In genomic region chr9:114369389-114369788, GRCm38 (mm10) we compare ENCODE assay signal across 19 mouse cellular contexts. TPM values are rescaled to one million over a fixed set of nuclear protein-coding genes. Genes with fewer than 3 reads are reported as not detected.
DNase-seq lines count a peak whose midpoint lies in the region; ATAC-seq and TF ChIP-seq lines count a peak whose summit lies in the region.
"Not testable (repeated sequence)": the region's sequence is repeated elsewhere in the genome, so short reads cannot be mapped to it uniquely, and the experiment has no call there.
"Had no signal": no experiment of that assay in that cellular context is flagged by ENCODE, and none has a peak within 500 bp of the region (broad histone marks: within the 10 kb centered on the region; RNA-seq: fewer than 3 reads in every experiment).

No protein-coding gene starts in this region.

- not testable (repeated sequence) for TF ChIP-seq EP300 in stomach, postnatal 0 days (optimal IDR thresholded peaks at IDR 0.05)

- peak overlapping the region; percentile 83; the same call in 1 of the 2 replicates for H3K4me2 ChIP-seq in hindbrain, postnatal 0 days (ENCODE audit: low read depth, low read length)
- not testable (repeated sequence) for H3K4me2 ChIP-seq in stomach, postnatal 0 days (replicated peaks; ENCODE audit: low read depth)

- peak; percentile 46; the same call in 1 of the 2 replicates for ATAC-seq in erythroid progenitor cell, adult 5-6 weeks (replicated peaks; ENCODE audit: low FRiP score, poor library complexity, severe bottlenecking)
- peak; percentile 46; the same call in 1 of the 2 replicates for ATAC-seq in hindbrain, postnatal 0 days
- ATAC-seq in megakaryocyte, adult 5-6 weeks (ENCODE audit: poor library complexity, severe bottlenecking) = peak; percentile 53
- not testable (repeated sequence) for ATAC-seq in stomach, postnatal 0 days (ENCODE audit: low FRiP score, low TSS enrichment)

- H3K9me3 ChIP-seq in hindbrain, postnatal 0 days (ENCODE audit: low read length); stomach, postnatal 0 days (ENCODE audit: control insufficient read depth, low read length): not testable (repeated sequence)

- not testable (repeated sequence) for H3K36me3 ChIP-seq in hindbrain, postnatal 0 days (ENCODE audit: insufficient read depth, low read length); stomach, postnatal 0 days (ENCODE audit: control insufficient read depth, insufficient read depth, low read length)

- not testable (repeated sequence) for H3K9ac ChIP-seq in hindbrain, postnatal 0 days (replicated peaks; ENCODE audit: low read length); stomach, postnatal 0 days (ENCODE audit: low read length)

- H3K4me3 ChIP-seq in hindbrain, postnatal 0 days (ENCODE audit: low read length); left cerebral cortex, adult 2 months; stomach, postnatal 0 days (ENCODE audit: low read depth, low read length): not testable (repeated sequence)

- peak; percentile 72 for DNase-seq in 416B (ENCODE audit: low read depth)
- DNase-seq in adrenal gland, postnatal 14 days = peak; percentile 18
- DNase-seq in heart, adult 11 months = peak; percentile 72
- DNase-seq in hindbrain, postnatal 0 days (ENCODE audit: low spot score) = peak; percentile 38
- DNase-seq in left cerebral cortex, adult 2 months (ENCODE audit: extremely low spot score in 1 of 2, low spot score in 2 of 2); stomach, postnatal 0 days (ENCODE audit: low spot score): not testable (repeated sequence)

- peak; percentile 48 for TF ChIP-seq CTCF in hindbrain, postnatal 0 days (IDR thresholded peaks at IDR 0.05; ENCODE audit: low read depth)
- TF ChIP-seq CTCF in left cerebral cortex, adult 2 months (IDR thresholded peaks at IDR 0.05) = peak; percentile 36
- peak; percentile 55 for TF ChIP-seq CTCF in stomach, postnatal 0 days (IDR thresholded peaks at IDR 0.05; ENCODE audit: low read depth)

- WGBS in hindbrain, postnatal 0 days = 59% methylated on average over 5 of the region's 5 CpGs
- WGBS in stomach, postnatal 0 days = 56% methylated on average over 5 of the region's 5 CpGs

- H3K27ac ChIP-seq in hindbrain, postnatal 0 days; left cerebral cortex, adult 2 months; stomach, postnatal 0 days (replicated peaks): not testable (repeated sequence)

- intact Hi-C loops in left cerebral cortex, adult 2 months (cut with DNase I) = not testable (repeated sequence)

- not testable (repeated sequence) for H3K27me3 ChIP-seq in hindbrain, postnatal 0 days (ENCODE audit: insufficient read depth, low read length); stomach, postnatal 0 days (ENCODE audit: control insufficient read depth, insufficient read depth, low read length)

- not testable (repeated sequence) for H3K4me1 ChIP-seq in hindbrain, postnatal 0 days (ENCODE audit: insufficient read depth, low read length); stomach, postnatal 0 days (replicated peaks; ENCODE audit: control insufficient read depth, insufficient read depth)

RNA-seq across cellular contexts. Expression of gene Crtap, which starts 21.1 kb away (rescaled TPM):
- 84.4 and 85.4 TPM in 2 replicates for total RNA-seq in adrenal gland, postnatal 14 days (2021)
- 10.1 and 12.6 TPM in 2 replicates for total RNA-seq in erythroid progenitor cell, adult 5-6 weeks (2015; ENCODE audit: low replicate concordance)
- total RNA-seq in erythroid progenitor cell, adult 5-6 weeks (2017; ENCODE audit: low replicate concordance) = 1.7 and 3.5 TPM in 2 replicates
- total RNA-seq in hindbrain, postnatal 0 days (2014; rRNA removed) = 22.7 and 24.7 TPM in 2 replicates
- polyA plus RNA-seq in hindbrain, postnatal 0 days (2015; fragmentation: Nextera tagmentation; extraction: Ambion mirVana) = 31.8 and 34.2 TPM in 2 replicates
- total RNA-seq in left cerebral cortex, adult 2 months (2021) = 1 to 10 TPM; 5.3 to 7.5 TPM
- total RNA-seq in megakaryocyte, adult 5-6 weeks (2015) = 23.8 and 32.6 TPM in 2 replicates
- 5.6 and 13.1 TPM in 2 replicates for total RNA-seq in megakaryocyte, adult 5-6 weeks (2017)
- polyA plus RNA-seq in stomach, postnatal 0 days (2015; fragmentation: Nextera tagmentation; extraction: Ambion mirVana) = 76.3 and 85.5 TPM in 2 replicates

RNA-seq across cellular contexts. Expression of gene Glb1, which starts 31.5 kb away (rescaled TPM):
- total RNA-seq in adrenal gland, postnatal 14 days (2021) = 25.5 and 25.6 TPM in 2 replicates
- 7.6 and 8.8 TPM in 2 replicates for total RNA-seq in erythroid progenitor cell, adult 5-6 weeks (2015; ENCODE audit: low replicate concordance)
- total RNA-seq in erythroid progenitor cell, adult 5-6 weeks (2017; ENCODE audit: low replicate concordance) = 2.3 and 3.3 TPM in 2 replicates
- total RNA-seq in hindbrain, postnatal 0 days (2014; rRNA removed) = 37.5 and 41.9 TPM in 2 replicates
- polyA plus RNA-seq in hindbrain, postnatal 0 days (2015; fragmentation: Nextera tagmentation; extraction: Ambion mirVana) = 35.7 and 36.2 TPM in 2 replicates
- total RNA-seq in left cerebral cortex, adult 2 months (2021) = 10 to 100 TPM; 24.5 to 24.7 TPM
- total RNA-seq in megakaryocyte, adult 5-6 weeks (2015) = 29.8 TPM in 2 replicates
- total RNA-seq in megakaryocyte, adult 5-6 weeks (2017) = 21.2 and 24.5 TPM in 2 replicates
- 27.1 and 28.2 TPM in 2 replicates for polyA plus RNA-seq in stomach, postnatal 0 days (2015; fragmentation: Nextera tagmentation; extraction: Ambion mirVana)

RNA-seq across cellular contexts. Expression of gene Tmppe, which starts 31.5 kb away (rescaled TPM):
- total RNA-seq in adrenal gland, postnatal 14 days (2021) = 6.9 and 8.2 TPM in 2 replicates
- total RNA-seq in erythroid progenitor cell, adult 5-6 weeks (2015; ENCODE audit: low replicate concordance) = not detected in 2 replicates
- 2.3 TPM in 2 replicates for total RNA-seq in erythroid progenitor cell, adult 5-6 weeks (2017; ENCODE audit: low replicate concordance)
- total RNA-seq in hindbrain, postnatal 0 days (2014; rRNA removed) = 6.1 and 9.4 TPM in 2 replicates
- polyA plus RNA-seq in hindbrain, postnatal 0 days (2015; fragmentation: Nextera tagmentation; extraction: Ambion mirVana) = 5.9 and 7.1 TPM in 2 replicates
- total RNA-seq in left cerebral cortex, adult 2 months (2021) = 10 to 100 TPM; 12.0 to 13.2 TPM
- total RNA-seq in megakaryocyte, adult 5-6 weeks (2015) = 1.2 and 2.4 TPM in 2 replicates
- total RNA-seq in megakaryocyte, adult 5-6 weeks (2017) = 4.6 and 6.9 TPM in 2 replicates
- 5.7 and 5.8 TPM in 2 replicates for polyA plus RNA-seq in stomach, postnatal 0 days (2015; fragmentation: Nextera tagmentation; extraction: Ambion mirVana)

RNA-seq across cellular contexts. Expression of gene Bcl2a1c, which starts 39.5 kb away (rescaled TPM):
- not detected in 2 replicates for total RNA-seq in adrenal gland, postnatal 14 days (2021)
- not detected in 2 replicates for total RNA-seq in erythroid progenitor cell, adult 5-6 weeks (2015; ENCODE audit: low replicate concordance)
- total RNA-seq in erythroid progenitor cell, adult 5-6 weeks (2017; ENCODE audit: low replicate concordance) = not detected in 2 replicates
- not detected in 2 replicates for total RNA-seq in hindbrain, postnatal 0 days (2014; rRNA removed)
- not detected in 2 replicates for polyA plus RNA-seq in hindbrain, postnatal 0 days (2015; fragmentation: Nextera tagmentation; extraction: Ambion mirVana)
- total RNA-seq in left cerebral cortex, adult 2 months (2021) = not detected
- not detected in 2 replicates for total RNA-seq in megakaryocyte, adult 5-6 weeks (2015)
- total RNA-seq in megakaryocyte, adult 5-6 weeks (2017) = not detected in 2 replicates
- polyA plus RNA-seq in stomach, postnatal 0 days (2015; fragmentation: Nextera tagmentation; extraction: Ambion mirVana) = not detected in 2 replicates
- total RNA-seq: adrenal gland, postnatal 25 days; heart, adult 18-20 months; heart, postnatal 36 days; left cerebral cortex, postnatal 10 days had no signal
- polyA plus RNA-seq: embryonic facial prominence, embryonic 12.5 days; intestine, embryonic 14.5 days; limb, embryonic 14.5 days; lung, adult 2 months; midbrain, embryonic 10.5 days; myocyte; stomach, embryonic 15.5 days had no signal
